Mouse (Mus musculus) mesoderm, embryonic 11.5 days (tissue): Measurements from ENCODE around the gene Phrf1.
"Not testable (repeated sequence)": the region's sequence is repeated elsewhere in the genome, so short reads cannot be mapped to it uniquely, and the experiment has no call there.

Experiments used
- DNase-seq: peaks from one replicate; pipeline ENCODE4 v3.0.0-alpha.2; 2012; ENCODE audit warnings: low read depth, low spot score

The Phrf1 gene

GRCm38 (mm10) chr7:141250486-141250885 is 21.9 kb downstream of the Phrf1 start:
- DNase-seq, result not testable (repeated sequence)

DNA sequence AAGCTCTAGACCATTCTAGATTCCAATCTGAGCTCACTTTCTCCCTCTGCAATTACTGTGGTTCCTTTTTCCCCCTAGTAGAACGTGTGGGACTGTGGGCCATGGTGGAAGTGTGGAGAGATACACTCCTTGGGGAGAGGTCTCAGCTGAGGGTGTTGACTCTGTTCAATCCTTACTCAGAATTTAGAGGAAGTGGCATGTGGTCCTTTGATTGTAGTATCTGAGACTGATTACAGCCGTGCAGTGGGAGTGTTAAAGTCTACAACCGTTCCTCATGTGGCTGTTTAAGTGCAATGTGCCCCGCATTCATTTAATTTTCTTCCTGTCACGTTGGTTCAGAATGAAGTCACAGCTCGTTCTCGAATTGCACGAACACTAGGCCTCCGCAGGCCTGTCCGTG is 27.6 kb downstream of the Phrf1 start:
- no peak for DNase-seq

- no peak for DNase-seq
These were observed 32.9 kb downstream of the Phrf1 start for GRCm38 (mm10) chr7:141261480-141261879.

- no peak for DNase-seq
These were observed 35.1 kb downstream of the Phrf1 start for GRCm38 (mm10) chr7:141263640-141264039.

DNA sequence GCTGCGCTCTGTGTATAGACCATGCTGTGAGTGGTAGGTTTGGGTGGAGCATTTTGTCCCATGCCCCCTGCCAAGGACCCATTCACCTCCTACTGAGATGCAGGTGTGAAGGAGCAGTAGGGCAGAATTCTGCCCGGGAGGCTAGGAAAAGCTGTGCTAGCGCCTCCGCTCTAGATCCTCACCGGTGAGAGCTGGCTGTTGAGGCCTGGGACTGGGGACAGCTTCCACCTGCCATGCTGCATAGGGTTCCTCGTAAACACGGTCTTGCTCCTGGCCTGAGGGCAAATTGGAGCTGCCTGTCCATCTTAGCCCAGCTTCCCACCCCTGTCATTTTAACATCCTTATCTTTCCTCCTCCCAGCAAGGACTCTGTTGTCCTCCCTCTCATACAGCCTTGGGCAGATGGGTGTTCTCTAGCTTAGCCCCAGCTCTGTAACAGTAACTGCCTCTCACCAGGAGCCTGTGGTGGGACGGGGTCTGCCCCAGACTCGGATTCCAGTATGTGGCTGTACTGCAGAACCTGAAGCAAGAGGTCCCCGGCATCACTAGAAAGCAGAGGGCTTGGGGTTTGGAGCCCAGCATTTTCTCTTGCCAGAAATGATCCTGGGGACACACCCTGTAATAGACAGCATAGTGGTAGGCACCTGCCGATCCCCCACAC is 35.6 kb downstream of the Phrf1 start:
- no peak for DNase-seq

DNA sequence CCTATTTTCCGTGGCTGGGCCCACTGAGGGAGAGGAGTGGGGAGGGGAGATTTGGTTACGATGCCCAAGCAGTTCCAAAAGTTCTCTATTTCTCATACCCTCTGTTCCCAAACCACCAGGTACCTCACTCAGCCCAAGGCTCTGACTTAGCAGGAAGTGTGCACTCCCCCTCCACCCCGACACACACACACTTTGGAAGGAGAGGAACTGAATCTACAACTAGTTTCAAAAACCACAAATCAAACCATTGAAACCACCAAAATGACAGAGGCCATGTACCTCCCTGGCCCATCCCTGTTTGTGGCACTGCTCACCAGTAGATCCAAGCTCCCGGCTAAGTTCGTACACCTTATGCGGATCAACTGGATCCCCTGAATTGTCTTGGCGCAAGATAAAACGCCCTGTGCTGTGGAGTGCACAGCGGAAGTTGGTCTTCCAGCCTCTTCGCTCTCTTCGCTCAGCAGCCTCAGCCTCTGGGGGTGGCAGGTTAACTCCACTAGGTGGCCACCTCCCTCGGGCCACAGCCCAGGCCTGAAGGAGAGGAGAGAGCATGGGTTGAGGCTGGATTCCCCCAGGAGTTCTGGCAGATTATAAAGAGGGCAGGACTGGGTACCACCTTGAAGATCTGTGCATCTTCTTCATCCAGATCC is 36.3 kb downstream of the Phrf1 start:
- peak; percentile 43 for DNase-seq

DNA sequence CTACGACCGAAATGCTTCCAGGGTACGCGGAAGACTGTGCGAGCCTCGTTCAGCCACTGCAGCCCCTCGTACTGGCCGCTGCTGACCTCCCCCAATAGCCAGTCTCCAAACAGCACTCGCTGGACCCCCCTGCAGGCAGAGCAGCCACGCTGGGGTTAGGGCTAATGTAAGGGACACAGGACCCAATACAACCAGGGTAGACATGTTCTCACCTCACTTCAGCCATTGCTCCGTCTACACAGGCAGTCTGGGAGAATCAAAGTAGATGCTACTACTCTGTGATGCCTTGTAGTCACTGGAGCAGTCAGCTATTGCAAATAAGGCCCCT is 36.8 kb downstream of the Phrf1 start:
- no peak for DNase-seq

GRCm38 (mm10) chr7:141265739-141266561 is 37.4 kb downstream of the Phrf1 start, which contains the start of gene Irf7:
Irf7 (minus strand) TSS chr7:141266481.
- peak; percentile 23 for DNase-seq

DNA sequence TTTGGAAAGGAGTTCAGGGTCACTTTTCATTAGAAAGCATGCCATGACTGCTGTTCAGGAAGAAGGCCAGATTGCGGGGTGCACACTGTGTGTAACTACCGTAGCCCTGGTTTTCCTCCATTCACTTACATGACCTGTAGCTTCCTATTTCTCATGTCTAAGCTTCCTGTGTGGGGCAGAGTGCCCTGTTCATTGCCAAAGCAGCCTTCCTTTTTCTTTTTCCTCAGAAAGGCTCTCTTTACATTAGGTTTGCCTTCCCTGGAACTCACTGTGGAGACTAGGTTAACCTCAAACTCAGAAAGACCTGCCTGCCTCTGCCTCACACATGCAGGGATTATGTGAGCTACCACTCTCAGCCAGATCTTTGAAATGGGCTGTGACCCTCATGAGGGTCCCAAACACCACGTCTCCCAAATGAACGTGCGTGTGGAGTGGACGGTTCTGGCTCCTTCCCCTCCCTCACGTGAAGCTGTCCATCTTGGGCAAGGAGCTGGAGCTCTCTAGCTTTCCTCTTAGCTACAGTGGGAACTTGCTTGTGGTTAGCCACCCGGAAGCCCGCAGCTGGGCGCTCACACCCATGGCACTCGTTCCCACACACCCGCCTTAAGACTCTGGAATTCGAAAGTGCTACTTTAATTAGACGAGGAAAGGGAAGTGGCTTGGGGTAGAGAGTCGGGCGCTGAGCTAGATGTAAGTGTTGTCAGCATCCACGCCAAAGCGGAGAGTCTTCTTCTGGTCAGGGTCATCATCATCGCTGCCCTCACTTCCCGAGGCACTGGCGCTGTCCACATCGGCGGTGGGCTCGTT is 40.1 kb downstream of the Phrf1 start:
- no peak for DNase-seq

GRCm38 (mm10) chr7:141269273-141269545 is 40.6 kb downstream of the Phrf1 start:
- no peak for DNase-seq

- DNase-seq, result no peak
These were observed 42.0 kb downstream of the Phrf1 start for GRCm38 (mm10) chr7:141270631-141271030.

GRCm38 (mm10) chr7:141275356-141275755 is 46.8 kb downstream of the Phrf1 start:
- DNase-seq, result no peak

GRCm38 (mm10) chr7:141276546-141276945 is 48.0 kb downstream of the Phrf1 start, which contains the start of gene Cdhr5:
Cdhr5 (minus strand) TSS chr7:141276786.
- no peak for DNase-seq

- DNase-seq, result no peak
These were observed 49.4 kb downstream of the Phrf1 start for GRCm38 (mm10) chr7:141277701-141278678.

DNA sequence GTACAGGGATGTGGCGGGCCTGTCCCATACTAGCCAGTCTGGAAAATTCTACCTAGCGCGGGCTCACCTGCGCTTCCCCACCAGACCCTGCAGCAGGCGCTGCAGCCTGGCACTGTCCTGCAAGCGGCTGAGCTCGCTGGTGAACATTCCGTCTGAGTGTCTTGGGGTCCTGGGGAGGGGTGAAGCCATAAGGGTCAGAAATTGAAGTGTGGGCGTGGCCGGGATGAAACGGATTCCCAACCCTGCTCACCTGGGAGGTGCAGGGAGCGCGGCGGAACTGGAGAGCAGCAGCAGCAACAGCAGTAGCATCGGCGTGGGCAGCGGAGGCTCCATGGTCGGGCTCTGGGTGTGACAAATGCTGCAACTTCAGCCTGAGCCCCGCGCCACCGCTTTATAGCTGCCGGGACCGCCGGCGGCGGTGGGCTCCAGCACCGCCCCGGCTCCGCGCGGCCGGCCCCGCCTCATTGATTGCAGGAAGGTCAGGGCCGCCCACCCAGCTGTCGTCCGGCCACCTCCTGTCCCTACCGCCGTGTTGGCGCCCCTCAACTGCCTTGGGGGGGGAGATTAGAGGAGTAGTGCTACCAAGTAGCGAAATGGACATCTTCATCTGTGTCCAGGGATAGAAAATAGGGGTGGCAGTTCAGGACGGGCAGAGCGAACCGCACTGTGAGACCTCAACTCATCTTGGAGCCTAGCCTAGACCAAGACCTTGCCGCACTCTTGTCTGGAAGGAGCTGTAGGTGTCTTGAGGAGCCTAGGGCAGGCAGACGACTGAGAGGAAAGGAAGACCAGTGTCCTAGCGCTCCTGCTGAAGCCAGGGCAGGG is 50.4 kb downstream of the Phrf1 start, which contains the start of gene Sct:
Gene Sct (minus strand): TSS at position 368 of the 825 bp plus-strand sequence.
- peak; percentile 61 for DNase-seq

DNA sequence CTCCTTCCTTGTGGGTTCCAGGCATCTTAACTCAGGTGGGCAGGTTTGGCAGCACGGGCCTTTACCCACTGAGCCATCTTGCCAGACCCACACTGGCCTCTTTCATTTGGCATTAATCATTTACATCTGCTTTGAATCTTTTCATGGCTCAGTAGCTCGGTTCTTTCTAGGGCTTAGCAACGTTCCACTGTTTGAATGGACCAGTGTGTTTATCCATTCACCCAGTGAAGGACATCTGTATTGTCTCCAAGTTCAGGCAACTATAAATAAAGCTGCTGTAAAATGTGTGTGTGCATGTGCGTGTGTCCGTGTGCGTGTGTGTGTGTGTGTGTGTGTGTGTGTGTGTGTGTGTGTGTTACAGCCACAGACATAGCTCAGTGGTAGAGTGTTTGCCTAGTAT is 52.9 kb downstream of the Phrf1 start:
- DNase-seq, result no peak

- DNase-seq, result no peak
These were observed 54.2 kb downstream of the Phrf1 start for GRCm38 (mm10) chr7:141282756-141283155.

DNA sequence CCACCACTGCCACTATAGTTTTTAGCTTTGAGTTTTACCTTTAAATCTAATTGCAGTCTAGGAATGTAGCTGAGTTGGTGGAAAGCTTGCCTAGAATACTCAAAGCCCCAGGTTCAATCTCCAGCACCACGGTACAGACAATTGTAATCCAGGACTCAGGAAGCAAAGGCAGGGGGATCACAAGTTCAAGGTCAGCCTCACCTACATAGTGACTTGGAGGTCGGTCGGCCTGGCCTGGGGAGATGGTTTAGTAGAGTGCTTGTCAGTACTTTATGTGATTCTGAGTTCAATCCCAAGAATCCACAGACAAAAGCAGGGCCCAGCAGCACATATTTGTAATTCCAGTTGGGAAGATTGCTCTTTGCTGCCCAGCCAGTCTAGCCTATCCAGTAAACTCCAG is 59.5 kb downstream of the Phrf1 start:
- no peak for DNase-seq

GRCm38 (mm10) chr7:141291921-141292582 is 63.5 kb downstream of the Phrf1 start, which contains the start of gene Drd4:
Drd4 (plus strand) TSS chr7:141292006.
- DNase-seq, result peak; percentile 65
